Mouse (Mus musculus) skeletal muscle tissue, adult 2 months (tissue): ENCODE results near the gene Stim2.

ENCODE experiments used
- DNase-seq: peaks from one replicate; pipeline ENCODE4 v3.0.0-alpha.2; 2012; ENCODE audit warnings: low read depth, low spot score

Gene Stim2

GRCm38 (mm10) chr5:54116538-54116937 lies 118.2 kb downstream of the Stim2 start:
- DNase-seq = no peak

GRCm38 (mm10) chr5:54118410-54119212 lies 120.3 kb downstream of the Stim2 start:
- no peak for DNase-seq

GRCm38 (mm10) chr5:54148091-54148795 lies 149.9 kb downstream of the Stim2 start:
- DNase-seq = no peak

GRCm38 (mm10) chr5:54154503-54155226 lies 156.4 kb downstream of the Stim2 start:
- DNase-seq = peak; percentile 24

- no peak for DNase-seq
Observed at GRCm38 (mm10) chr5:54155227-54155776, 157.0 kb downstream of the Stim2 start.

- no peak for DNase-seq
Observed at GRCm38 (mm10) chr5:54155916-54156315, 157.6 kb downstream of the Stim2 start.

GRCm38 (mm10) chr5:54156944-54157527 lies 158.7 kb downstream of the Stim2 start:
- no peak for DNase-seq

- no peak for DNase-seq
Observed at GRCm38 (mm10) chr5:54158230-54158629, 159.9 kb downstream of the Stim2 start.

GRCm38 (mm10) chr5:54159156-54159793 lies 161.0 kb downstream of the Stim2 start:
- DNase-seq = no peak

- no peak for DNase-seq
Observed at GRCm38 (mm10) chr5:54160561-54160960, 162.3 kb downstream of the Stim2 start.

- DNase-seq = no peak
Observed at GRCm38 (mm10) chr5:54163890-54164289, 165.6 kb downstream of the Stim2 start.
